Mouse (Mus musculus): Measurements from ENCODE around the gene Rps6kc1. TPM values are rescaled to one million over a fixed set of nuclear protein-coding genes. Genes with fewer than 3 reads are reported as not detected.

Gene Rps6kc1
- polyA plus RNA-seq, 1 experiment from 2014 or later, result 23.5 TPM

GRCm38 (mm10) chr1:190659722-190660502 is 251.7 kb downstream of the Rps6kc1 start:
- Histone ChIP-seq H3K36me3 (no peaks in the 10 kb centered on the region), H3K27ac (replicated peaks) (no peak overlapping the region), H3K4me1 (peaks cover 29% of the 10 kb centered on the region), H3K9ac (replicated peaks) (no peak overlapping the region), H3K27me3 (peaks cover 4% of the 10 kb centered on the region; the same call in 1 of the 2 replicates), H3K4me3 (no peak overlapping the region), H3K9me3 (no peaks in the 10 kb centered on the region), H3K4me2 (replicated peaks) (no peak overlapping the region)
- 84% methylated on average over 17 of the region's 17 CpGs for WGBS
- no peak for ATAC-seq (ENCODE audit: low FRiP score, low read depth)

- H3K27me3 ChIP-seq, result peaks cover 4% of the 10 kb centered on the region; the same call in 1 of the 2 replicates
- 92% methylated on average over 13 of the region's 13 CpGs for WGBS
- no peak overlapping the region for H3K4me3 ChIP-seq
- no peaks in the 10 kb centered on the region for H3K36me3 ChIP-seq
- no peak overlapping the region for H3K9ac ChIP-seq (replicated peaks)
- no peak overlapping the region for H3K4me2 ChIP-seq (replicated peaks)
- no peak for ATAC-seq (ENCODE audit: low FRiP score, low read depth)
- H3K4me1 ChIP-seq, result peaks cover 34% of the 10 kb centered on the region
- H3K9me3 ChIP-seq, result no peaks in the 10 kb centered on the region
- no peak overlapping the region for H3K27ac ChIP-seq (replicated peaks)
These were observed 253.3 kb downstream of the Rps6kc1 start for GRCm38 (mm10) chr1:190658266-190658665.

DNA sequence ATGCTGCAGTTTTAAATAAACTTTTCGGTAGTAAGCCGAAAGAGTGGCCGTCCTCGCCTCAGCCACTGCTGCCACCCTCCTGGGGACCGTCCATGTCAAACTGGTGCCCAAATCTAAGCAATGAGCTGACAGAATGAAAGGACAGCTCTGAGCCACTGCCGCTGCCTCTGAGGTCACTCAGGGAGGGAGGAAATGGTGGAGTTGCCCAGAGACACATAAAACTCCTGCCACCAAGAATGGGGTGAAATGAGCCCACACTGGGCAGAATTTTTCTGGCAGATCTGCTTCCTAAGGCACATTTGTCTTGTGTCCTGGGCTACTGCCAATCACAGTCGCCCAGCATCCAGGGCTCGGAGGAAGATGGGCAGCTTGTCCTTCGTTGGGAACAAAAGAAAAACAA is 255.5 kb downstream of the Rps6kc1 start:
- 64% methylated on average over 9 of the region's 9 CpGs for WGBS
- ATAC-seq (ENCODE audit: low FRiP score, low read depth), result no peak
- no peak overlapping the region for H3K27ac ChIP-seq (replicated peaks)
- no peaks in the 10 kb centered on the region for H3K27me3 ChIP-seq
- no peaks in the 10 kb centered on the region for H3K36me3 ChIP-seq
- H3K9ac ChIP-seq (replicated peaks), result no peak overlapping the region
- no peak overlapping the region for H3K4me3 ChIP-seq
- H3K4me1 ChIP-seq, result peaks cover 25% of the 10 kb centered on the region
- no peaks in the 10 kb centered on the region for H3K9me3 ChIP-seq
- H3K4me2 ChIP-seq (replicated peaks), result no peak overlapping the region

- no peaks in the 10 kb centered on the region for H3K36me3 ChIP-seq
- peaks cover 22% of the 10 kb centered on the region for H3K4me1 ChIP-seq
- H3K27ac ChIP-seq (replicated peaks), result no peak overlapping the region
- H3K9ac ChIP-seq (replicated peaks), result no peak overlapping the region
- 67% methylated on average over 7 of the region's 7 CpGs for WGBS
- H3K4me2 ChIP-seq (replicated peaks), result no peak overlapping the region
- no peak overlapping the region for H3K4me3 ChIP-seq
- no peaks in the 10 kb centered on the region for H3K9me3 ChIP-seq
- no peak for ATAC-seq (ENCODE audit: low FRiP score, low read depth)
- H3K27me3 ChIP-seq, result no peaks in the 10 kb centered on the region
These were observed 255.9 kb downstream of the Rps6kc1 start for GRCm38 (mm10) chr1:190655651-190656050.

DNA sequence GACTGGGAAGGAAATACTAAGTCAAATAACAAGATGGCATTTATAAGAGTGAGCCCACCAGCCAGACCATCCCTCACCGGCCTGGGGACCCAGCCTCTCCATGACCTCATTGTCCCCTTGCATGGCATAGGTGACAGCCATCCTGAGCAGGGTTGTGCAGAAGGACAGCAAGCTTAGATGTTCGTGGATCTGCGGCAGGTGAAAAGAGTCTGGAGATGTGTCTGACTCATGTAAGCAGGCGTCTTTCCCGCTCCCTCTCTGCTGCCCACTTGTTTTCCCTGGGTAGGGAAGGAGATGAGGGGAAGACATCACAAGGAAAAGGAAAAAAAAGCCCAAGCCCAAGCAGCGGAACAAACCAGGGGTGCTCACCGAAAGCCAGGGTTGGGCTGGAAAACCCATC is 256.5 kb downstream of the Rps6kc1 start:
- no peak overlapping the region for H3K4me2 ChIP-seq (replicated peaks)
- ATAC-seq (ENCODE audit: low FRiP score, low read depth), result no peak
- H3K36me3 ChIP-seq, result no peaks in the 10 kb centered on the region
- 85% methylated on average over 7 of the region's 7 CpGs for WGBS
- no peak overlapping the region for H3K9ac ChIP-seq (replicated peaks)
- H3K4me3 ChIP-seq, result no peak overlapping the region
- no peaks in the 10 kb centered on the region for H3K9me3 ChIP-seq
- no peaks in the 10 kb centered on the region for H3K27me3 ChIP-seq
- no peak overlapping the region for H3K27ac ChIP-seq (replicated peaks)
- peaks cover 22% of the 10 kb centered on the region for H3K4me1 ChIP-seq

- no peak for ATAC-seq (ENCODE audit: low FRiP score, low read depth)
- WGBS, result 84% methylated on average over 6 of the region's 6 CpGs
- no peak overlapping the region for H3K4me2 ChIP-seq (replicated peaks)
- no peaks in the 10 kb centered on the region for H3K36me3 ChIP-seq
- no peaks in the 10 kb centered on the region for H3K9me3 ChIP-seq
- H3K4me3 ChIP-seq, result no peak overlapping the region
- no peak overlapping the region; the same call in 1 of the 2 replicates for H3K27ac ChIP-seq (replicated peaks)
- no peak overlapping the region for H3K9ac ChIP-seq (replicated peaks)
- peaks cover 22% of the 10 kb centered on the region for H3K4me1 ChIP-seq
- H3K27me3 ChIP-seq, result no peaks in the 10 kb centered on the region
These were observed 256.9 kb downstream of the Rps6kc1 start for GRCm38 (mm10) chr1:190654694-190655001.

- WGBS, result 77% methylated on average over 20 of the region's 20 CpGs
- Histone ChIP-seq H3K4me1 (peaks cover 22% of the 10 kb centered on the region), H3K27ac (replicated peaks) (no peak overlapping the region), H3K4me2 (replicated peaks) (no peak overlapping the region), H3K4me3 (no peak overlapping the region), H3K36me3 (no peaks in the 10 kb centered on the region), H3K9ac (replicated peaks) (no peak overlapping the region), H3K27me3 (no peaks in the 10 kb centered on the region), H3K9me3 (no peaks in the 10 kb centered on the region)
- ATAC-seq (ENCODE audit: low FRiP score, low read depth), result no peak
These were observed 257.4 kb downstream of the Rps6kc1 start for GRCm38 (mm10) chr1:190653989-190654693.

- 64% methylated on average over 6 of the region's 6 CpGs for WGBS
- H3K27ac ChIP-seq (replicated peaks), result no peak overlapping the region
These were observed 258.5 kb downstream of the Rps6kc1 start for GRCm38 (mm10) chr1:190653081-190653480.

More at GRCm38 (mm10) chr1:190653081-190653480, 258.5 kb downstream of the Rps6kc1 start:
- Histone ChIP-seq H3K9ac (replicated peaks) (no peak overlapping the region), H3K27me3 (no peaks in the 10 kb centered on the region), H3K4me2 (replicated peaks) (no peak overlapping the region), H3K4me3 (no peak overlapping the region), H3K36me3 (no peaks in the 10 kb centered on the region), H3K4me1 (peaks cover 18% of the 10 kb centered on the region; the same call in 1 of the 2 replicates), H3K9me3 (no peaks in the 10 kb centered on the region)
- no peak for ATAC-seq (ENCODE audit: low FRiP score, low read depth)

Other genes with a start within 250 kb of the Rps6kc1 start
- 69.0 and 73.1 TPM in 2 replicates for gene Angel2, start 13.3 kb upstream of the Rps6kc1 start, polyA plus RNA-seq (2016; fragmentation: Nextera tagmentation; extraction: Ambion mirVana)
- 64.2 and 67.2 TPM in 2 replicates for gene Vash2, start 67.5 kb upstream of the Rps6kc1 start, polyA plus RNA-seq (2016; fragmentation: Nextera tagmentation; extraction: Ambion mirVana)
- gene Flvcr1, start 114.4 kb upstream of the Rps6kc1 start, polyA plus RNA-seq (2016; fragmentation: Nextera tagmentation; extraction: Ambion mirVana), result 9.7 and 11.1 TPM in 2 replicates
- gene Spata45, start 124.9 kb upstream of the Rps6kc1 start, polyA plus RNA-seq (2016; fragmentation: Nextera tagmentation; extraction: Ambion mirVana), result not detected in 2 replicates
- 13.9 and 15.8 TPM in 2 replicates for gene Tatdn3, start 151.2 kb upstream of the Rps6kc1 start, polyA plus RNA-seq (2016; fragmentation: Nextera tagmentation; extraction: Ambion mirVana)
- gene Nsl1, start 151.2 kb upstream of the Rps6kc1 start, polyA plus RNA-seq (2016; fragmentation: Nextera tagmentation; extraction: Ambion mirVana), result 21.8 and 21.9 TPM in 2 replicates
- gene Batf3, start 186.1 kb upstream of the Rps6kc1 start, polyA plus RNA-seq (2016; fragmentation: Nextera tagmentation; extraction: Ambion mirVana), result 2.1 and 3.6 TPM in 2 replicates

Data from midbrain, embryonic 12.5 days (tissue).